ENCODE assay signal across 16 mouse cellular contexts in the genomic region with DNA sequence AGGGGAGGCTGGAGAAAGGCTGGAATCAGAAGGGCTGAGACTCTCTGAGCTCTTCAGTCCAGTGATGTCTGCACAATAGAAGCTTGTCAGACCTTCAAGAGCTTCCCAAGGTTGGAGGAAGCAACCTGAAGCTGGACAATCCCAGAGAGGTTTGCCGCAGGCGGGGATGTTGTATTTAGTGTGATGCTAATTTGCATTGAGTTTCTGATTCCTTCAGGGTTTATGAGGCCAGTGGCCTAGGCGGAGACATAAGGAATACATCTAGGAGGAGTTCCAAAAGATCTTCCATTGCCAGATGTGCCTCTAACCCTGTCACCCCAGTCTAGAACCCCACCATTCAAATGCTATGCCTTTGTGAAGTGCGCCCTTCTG.
"Had no signal": no experiment of that assay in that cellular context is flagged by ENCODE, and none has a peak within 500 bp of the region (broad histone marks: within the 10 kb centered on the region; RNA-seq: fewer than 3 reads in every experiment).

No protein-coding gene starts in this region.

- H3K4me3 ChIP-seq: neural tube, embryonic 13.5 days; neural tube, embryonic 15.5 days; stomach, embryonic 15.5 days had no signal

- H3K9me3 ChIP-seq: neural tube, embryonic 13.5 days; stomach, embryonic 15.5 days had no signal

- H3K36me3 ChIP-seq: neural tube, embryonic 13.5 days; neural tube, embryonic 15.5 days; stomach, embryonic 15.5 days had no signal

- DNase-seq: retina, postnatal 1 day; right cerebral cortex, adult 18-20 months; right cerebral cortex, postnatal 14 days; right cerebral cortex, postnatal 25 days; right cerebral cortex, postnatal 4 days; spleen, adult 18-20 months; thymus, adult 18-20 months; thymus, adult 2 months; thymus, postnatal 14 days; thymus, postnatal 25 days; thymus, postnatal 36 days; thymus, postnatal 4 days had no signal

- H3K27me3 ChIP-seq: neural tube, embryonic 13.5 days; neural tube, embryonic 15.5 days; stomach, embryonic 15.5 days had no signal

- H3K27ac ChIP-seq: neural tube, embryonic 13.5 days; neural tube, embryonic 15.5 days; stomach, embryonic 15.5 days; stomach, postnatal 0 days had no signal

- H3K4me2 ChIP-seq: neural tube, embryonic 13.5 days; neural tube, embryonic 15.5 days; stomach, embryonic 15.5 days had no signal

- H3K9ac ChIP-seq: neural tube, embryonic 13.5 days; neural tube, embryonic 15.5 days; stomach, embryonic 15.5 days had no signal

- H3K4me1 ChIP-seq: neural tube, embryonic 13.5 days; neural tube, embryonic 15.5 days; stomach, embryonic 15.5 days had no signal
